Mouse (Mus musculus): ENCODE measurements around the gene Prim2.

- TF ChIP-seq EP300 (IDR thresholded peaks at IDR 0.05; ENCODE audit: low read depth) (no peak), CTCF (IDR thresholded peaks at IDR 0.05; ENCODE audit: low read depth) (no peak)
Observed at GRCm38 (mm10) chr1:33624441-33624840, 45.2 kb downstream of the Prim2 start.

Measured in liver, postnatal 0 days (tissue).